Mouse (Mus musculus): Measurements from ENCODE around the gene Tmem63c.

Tmem63c gene

GRCm38 (mm10) chr12:87065446-87065845 is 44.3 kb downstream of the Tmem63c start:
- DNase-seq = no peak

GRCm38 (mm10) chr12:87066429-87066828 is 45.3 kb downstream of the Tmem63c start:
- peak; percentile 46 to 55 for DNase-seq

GRCm38 (mm10) chr12:87070520-87070919 is 49.4 kb downstream of the Tmem63c start:
- no peak for DNase-seq

GRCm38 (mm10) chr12:87076610-87077009 is 55.5 kb downstream of the Tmem63c start:
- no peak for DNase-seq

GRCm38 (mm10) chr12:87082797-87083196 is 61.7 kb downstream of the Tmem63c start:
- no peak for DNase-seq

GRCm38 (mm10) chr12:87087236-87087635 is 66.1 kb downstream of the Tmem63c start:
- no peak for DNase-seq

- DNase-seq = peak; percentile 12 to 30
These were observed 67.2 kb downstream of the Tmem63c start for GRCm38 (mm10) chr12:87088331-87088730.

- DNase-seq = no peak
These were observed 68.1 kb downstream of the Tmem63c start for GRCm38 (mm10) chr12:87089255-87089654.

GRCm38 (mm10) chr12:87089701-87090100 is 68.6 kb downstream of the Tmem63c start:
- DNase-seq = peak in 1 of 2 experiments; percentile 23

- DNase-seq = no peak
These were observed 70.8 kb downstream of the Tmem63c start for GRCm38 (mm10) chr12:87091916-87092315.

- DNase-seq = peak; percentile 12 to 23
These were observed 72.1 kb downstream of the Tmem63c start for GRCm38 (mm10) chr12:87093249-87093648.

- DNase-seq = no peak
These were observed 72.5 kb downstream of the Tmem63c start for GRCm38 (mm10) chr12:87093671-87094070.

GRCm38 (mm10) chr12:87100331-87100730 is 79.2 kb downstream of the Tmem63c start:
- no peak for DNase-seq

- peak in 1 of 2 experiments; percentile 18 for DNase-seq
These were observed 81.1 kb downstream of the Tmem63c start, which contains the start of gene Ngb for GRCm38 (mm10) chr12:87102165-87102631. Gene Ngb (minus strand): TSS chr12:87102539.

GRCm38 (mm10) chr12:87103471-87103870 is 82.3 kb downstream of the Tmem63c start:
- peak in 1 of 2 experiments; percentile 16 for DNase-seq

- DNase-seq = no peak
These were observed 83.7 kb downstream of the Tmem63c start for GRCm38 (mm10) chr12:87104796-87105195.

- no peak for DNase-seq
These were observed 86.3 kb downstream of the Tmem63c start for GRCm38 (mm10) chr12:87107357-87107977.

- no peak for DNase-seq
These were observed 100.9 kb downstream of the Tmem63c start for GRCm38 (mm10) chr12:87121918-87122589.

GRCm38 (mm10) chr12:87127256-87127655 is 106.1 kb downstream of the Tmem63c start:
- no peak for DNase-seq

GRCm38 (mm10) chr12:87130224-87130623 is 109.1 kb downstream of the Tmem63c start:
- DNase-seq = no peak

- peak in 1 of 2 experiments; percentile 24 for DNase-seq
These were observed 110.0 kb downstream of the Tmem63c start for GRCm38 (mm10) chr12:87131181-87131580.

GRCm38 (mm10) chr12:87131619-87132018 is 110.5 kb downstream of the Tmem63c start:
- DNase-seq = peak; percentile 57 to 59

GRCm38 (mm10) chr12:87132210-87132609 is 111.1 kb downstream of the Tmem63c start:
- no peak for DNase-seq

- no peak for DNase-seq
These were observed 111.6 kb downstream of the Tmem63c start for GRCm38 (mm10) chr12:87132784-87133183.
